Mouse (Mus musculus) C2C12 (cell line): Measurements from ENCODE around the gene Mios. TPM values are rescaled to one million over a fixed set of nuclear protein-coding genes. Genes with fewer than 3 reads are reported as not detected.

Experiments used
- H3K27me3 ChIP-seq: one replicate; pipeline ENCODE4 v1.6.1; 2011; ENCODE audit not compliant: control insufficient read depth, insufficient read depth, insufficient read length
- H3K36me3 ChIP-seq: one replicate; pipeline ENCODE4 v1.6.1; 2011; ENCODE audit not compliant: control insufficient read depth, insufficient read depth
- H3K4me3 ChIP-seq: one replicate; pipeline ENCODE4 v1.5.1; 2011; ENCODE audit warnings: mild to moderate bottlenecking, control low read depth; ENCODE audit not compliant: poor library complexity, insufficient read depth, severe bottlenecking
- H3K79me2 ChIP-seq: one replicate; pipeline ENCODE4 v1.6.1; 2011; ENCODE audit not compliant: control insufficient read depth, insufficient read depth
- H3K79me3 ChIP-seq: one replicate; pipeline ENCODE4 v1.6.1; 2011; ENCODE audit warnings: low read depth, control low read depth
- H3ac ChIP-seq: one replicate; pipeline ENCODE3; 2011; ENCODE audit warnings: low read depth; ENCODE audit not compliant: control insufficient read depth, insufficient read length
- CEBPB ChIP-seq: IDR thresholded peaks from one replicate; pipeline ENCODE4 v1.6.1; 2011; ENCODE audit warnings: low read depth, mild to moderate bottlenecking, control low read depth, moderate library complexity
- CTCF ChIP-seq: IDR thresholded peaks from one replicate; pipeline ENCODE4 v1.5.1; 2011; ENCODE audit not compliant: control insufficient read depth, insufficient read depth, insufficient read length
- FOSL1 ChIP-seq: IDR thresholded peaks from one replicate; pipeline ENCODE4 v1.8.0; 2011; ENCODE audit warnings: mild to moderate bottlenecking, low read length; ENCODE audit not compliant: poor library complexity, insufficient read depth, severe bottlenecking
- MAX ChIP-seq: IDR thresholded peaks from one replicate; pipeline ENCODE4 v1.6.1; 2011; ENCODE audit warnings: mild to moderate bottlenecking, control low read depth
- MYOD1 ChIP-seq: IDR thresholded peaks from one replicate; pipeline ENCODE4 v1.6.1; 2011; ENCODE audit warnings: low read depth; ENCODE audit not compliant: control insufficient read depth, insufficient read length
- MYOG ChIP-seq: IDR thresholded peaks from one replicate; pipeline ENCODE4 v1.6.1; 2011; ENCODE audit not compliant: control insufficient read depth, insufficient read length; ENCODE audit errors: extremely low read depth
- USF1 ChIP-seq: IDR thresholded peaks from one replicate; pipeline ENCODE4 v1.6.1; 2011; ENCODE audit warnings: low read depth, mild to moderate bottlenecking, control low read depth, moderate library complexity
- polyA plus RNA-seq: library from polyadenylated mRNA; unstranded; fragments of >200 nt; fragmentation: generic; extraction: Trizol; gene quantifications from one replicate; pipeline ENCODE4 v1.2.1, GENCODE M21; 2012; ENCODE audit warnings: missing spikeins

The Mios gene
- polyA plus RNA-seq, 1 experiment, result 4.0 TPM

DNA sequence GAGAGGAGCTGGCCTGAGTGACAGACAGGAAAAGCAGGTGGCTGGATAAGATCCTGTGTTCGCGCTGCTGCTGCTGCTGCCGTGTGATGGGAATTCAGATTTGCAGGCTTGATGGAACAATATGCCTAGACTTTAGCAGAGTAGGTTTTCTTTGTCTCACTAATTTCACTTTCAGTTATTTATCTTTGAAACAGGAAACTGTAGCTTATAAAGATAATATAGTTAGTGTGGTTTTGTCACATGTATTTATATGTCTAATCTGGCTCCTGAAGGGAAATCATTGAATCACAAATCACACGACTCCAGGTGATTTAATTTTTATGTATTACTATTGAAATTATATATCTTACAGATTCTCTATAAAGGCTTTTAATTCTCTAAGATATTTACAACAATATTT lies 74.2 kb downstream of the Mios start:
- H3K79me2 ChIP-seq, result no peaks in the 10 kb centered on the region
- no peaks in the 10 kb centered on the region for H3K27me3 ChIP-seq
- no peak overlapping the region for H3ac ChIP-seq
- peaks cover 4% of the 10 kb centered on the region for H3K36me3 ChIP-seq
- TF ChIP-seq CEBPB (no peak), MAX (no peak), USF1 (no peak), CTCF (no peak), MYOD1 (no peak), MYOG (no peak), FOSL1 (no peak)
- no peak overlapping the region for H3K4me3 ChIP-seq
- no peaks in the 10 kb centered on the region for H3K79me3 ChIP-seq

DNA sequence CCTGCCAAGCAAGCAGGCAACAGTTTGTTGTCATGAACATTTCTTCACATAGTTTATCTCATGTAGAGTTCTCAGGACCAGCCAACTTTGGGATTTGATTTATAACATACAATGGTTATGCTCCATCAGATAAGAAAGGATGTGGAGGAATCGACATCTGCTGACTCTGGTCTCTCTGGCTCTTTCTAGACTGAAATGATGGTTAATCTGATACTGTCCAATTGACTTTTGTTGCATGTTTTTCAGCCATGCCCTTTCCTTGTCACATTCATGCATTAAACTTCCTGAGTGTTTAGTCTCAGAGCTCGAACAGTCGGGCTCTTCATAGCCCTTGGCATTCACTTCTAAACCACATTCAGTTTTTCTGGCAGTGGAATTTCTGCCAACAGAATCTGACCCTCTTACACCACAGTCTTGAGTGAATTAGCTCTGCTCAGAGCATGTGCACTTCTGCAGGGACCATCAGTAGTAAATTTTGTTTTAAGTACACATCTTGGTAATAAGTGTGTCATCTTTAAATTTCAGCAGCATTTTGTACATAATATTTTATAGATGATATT lies 76.5 kb downstream of the Mios start:
- Histone ChIP-seq H3K36me3 (no peaks in the 10 kb centered on the region), H3K4me3 (no peak overlapping the region)

More for the DNA sequence above, 76.5 kb downstream of the Mios start:
- no peaks in the 10 kb centered on the region for H3K79me3 ChIP-seq
- no peak overlapping the region for H3ac ChIP-seq
- no peaks in the 10 kb centered on the region for H3K27me3 ChIP-seq
- TF ChIP-seq MAX (no peak), CEBPB (no peak), MYOG (no peak), MYOD1 (no peak), FOSL1 (no peak), USF1 (no peak), CTCF (no peak)
- H3K79me2 ChIP-seq, result no peaks in the 10 kb centered on the region

Other genes starting within 250 kb of the Mios start
- gene Col28a1, start 16.6 kb upstream of the Mios start, polyA plus RNA-seq, result 0.01 TPM
- gene Rpa3, start 50.0 kb downstream of the Mios start, polyA plus RNA-seq, result 73.6 TPM
- gene Umad1, start 50.1 kb downstream of the Mios start, polyA plus RNA-seq, result 4.5 TPM
- gene Gm45062, start 50.2 kb downstream of the Mios start, polyA plus RNA-seq, result 0.33 TPM